Mouse (Mus musculus) R1 (cell line): ENCODE data around the gene Gja10.
A peak's percentile ranks its signal among the peaks of the same experiment; 100 is the strongest.

Experiments
- DNase-seq: peaks from one replicate; pipeline ENCODE4 v3.0.0-alpha.2; 2018; ENCODE audit warnings: low read depth, low spot score

Gja10 gene

GRCm38 (mm10) chr4:32561555-32562095 is 40.9 kb downstream of the Gja10 start:
- peak; percentile 87 for DNase-seq

GRCm38 (mm10) chr4:32560724-32561554 is 41.6 kb downstream of the Gja10 start:
- peak; percentile 65 for DNase-seq

GRCm38 (mm10) chr4:32560246-32560645 is 42.3 kb downstream of the Gja10 start:
- no peak for DNase-seq

DNA sequence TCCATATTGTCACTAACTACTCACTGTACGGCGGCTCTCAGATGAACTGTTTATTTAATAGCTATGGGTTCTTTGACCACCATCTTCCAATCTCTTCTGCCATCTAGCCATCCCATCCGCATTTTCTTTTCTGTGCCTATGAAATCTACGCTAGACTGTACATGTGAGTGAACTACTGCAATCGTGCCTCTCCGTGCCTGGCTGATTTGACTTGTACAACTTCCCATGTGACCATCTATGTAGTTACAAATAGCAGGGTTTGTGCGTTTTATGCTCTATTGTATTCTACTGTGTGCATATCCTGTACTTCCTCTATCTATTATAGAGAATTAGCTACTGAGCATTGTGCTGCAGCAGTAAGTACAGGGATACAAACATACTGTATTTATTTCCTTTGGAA is 47.1 kb downstream of the Gja10 start:
- no peak for DNase-seq

GRCm38 (mm10) chr4:32551337-32551736 is 51.2 kb downstream of the Gja10 start:
- DNase-seq: peak; percentile 71

DNA sequence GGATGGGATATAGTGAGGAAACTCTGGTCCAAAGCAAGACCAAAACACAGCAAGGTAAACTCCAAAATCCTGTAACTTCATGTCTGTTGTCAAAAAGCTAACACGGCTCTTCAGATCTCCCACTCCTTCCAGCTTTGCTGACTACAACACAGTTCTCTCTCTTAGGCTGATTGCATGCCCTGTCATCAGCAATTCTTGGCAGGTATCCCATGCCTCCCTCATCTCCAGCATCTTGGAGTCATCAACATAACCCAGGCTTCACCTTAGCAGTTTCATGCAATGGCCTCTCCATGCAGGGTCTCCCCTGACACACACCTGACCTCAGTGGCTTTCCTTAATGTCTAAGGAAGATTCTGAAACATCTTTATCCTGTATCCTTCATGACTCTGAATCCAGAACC is 53.4 kb downstream of the Gja10 start:
- DNase-seq: no peak
